Mouse (Mus musculus): ENCODE measurements at regions not wholly inside any gene's neighbourhood (a gene's known extent, or its start where the extent isn't known, plus 50 kb on each side); places are given as distances from the start of the nearest gene placed in this dataset.
"Not testable (repeated sequence)": the region's sequence is repeated elsewhere in the genome, so short reads cannot be mapped to it uniquely, and the experiment has no call there.

DNA sequence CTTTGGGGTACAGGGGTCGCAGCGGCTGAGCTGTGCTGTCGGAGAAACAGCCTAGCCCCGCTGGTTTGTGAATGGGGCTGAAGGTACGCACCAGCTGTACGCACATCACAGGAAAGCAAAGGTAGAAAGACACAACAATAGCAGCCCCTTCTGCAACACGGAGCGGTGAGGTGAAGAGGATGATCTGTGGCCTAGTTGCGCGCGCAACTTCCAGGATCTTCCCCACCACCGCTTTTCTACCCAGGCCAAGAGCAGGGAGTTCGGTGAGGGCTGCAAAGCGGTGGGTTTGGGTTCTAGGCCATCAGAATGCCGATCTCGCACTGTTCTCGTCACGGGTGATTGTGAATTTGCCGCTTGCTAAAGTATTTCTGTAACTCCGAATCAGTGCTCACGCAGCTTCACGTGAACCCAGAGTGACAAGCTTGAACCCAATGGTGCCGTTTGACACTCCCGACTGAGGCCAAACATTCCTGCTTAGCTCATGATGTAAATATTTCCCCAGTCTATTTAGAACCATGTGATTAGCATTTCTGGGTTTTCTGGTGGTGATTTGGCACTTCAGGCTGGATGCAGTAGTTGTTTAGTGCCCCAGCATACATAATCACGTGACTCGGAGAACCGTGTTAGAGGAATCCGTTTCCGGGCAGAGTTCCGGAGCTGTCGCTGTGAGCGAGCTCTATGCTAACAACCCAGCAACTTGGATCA is 54.7 kb downstream of the Cryaa start:
- DNase-seq = no peak

DNA sequence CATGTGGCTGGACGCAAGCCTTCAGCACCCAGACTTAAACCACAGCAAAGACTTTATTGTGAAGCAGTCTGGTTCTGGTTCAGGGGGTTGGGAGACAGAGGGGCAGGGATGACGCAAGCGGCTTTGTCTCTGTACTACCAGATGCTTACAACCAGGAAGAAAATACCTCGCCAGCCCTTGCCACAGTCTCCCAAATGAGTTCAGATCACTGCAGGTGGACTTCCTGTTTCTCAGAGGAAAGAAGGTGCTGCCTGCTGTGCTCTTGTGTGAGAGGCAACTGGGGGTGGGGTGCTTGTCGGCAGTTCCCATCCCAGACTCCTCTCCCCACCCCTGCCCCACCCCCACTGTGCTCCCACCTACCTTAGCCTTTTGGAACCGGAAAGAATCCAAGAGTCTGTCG is 56.9 kb downstream of the Cryaa start:
- no peak for DNase-seq

DNA sequence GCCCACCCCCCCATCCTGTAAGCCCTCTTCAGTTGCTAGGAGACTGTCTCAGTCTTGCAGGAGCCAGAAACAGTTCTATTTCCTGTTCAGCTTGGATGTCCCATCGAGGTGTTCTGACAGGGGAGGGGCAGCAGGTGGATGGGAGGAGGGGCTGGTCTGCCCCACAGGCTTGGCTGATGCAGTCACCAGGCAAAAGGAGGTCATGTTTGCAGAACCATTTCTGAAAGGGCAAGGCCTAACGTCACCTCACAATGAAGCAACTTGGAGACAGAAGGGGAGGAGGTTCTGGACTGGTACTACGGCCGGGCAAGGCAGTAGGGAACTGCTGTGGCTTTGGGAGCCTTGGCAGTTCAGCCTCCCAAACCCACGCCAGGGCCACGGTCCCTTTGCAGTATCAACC is 59.1 kb downstream of the Cryaa start:
- DNase-seq = no peak

DNA sequence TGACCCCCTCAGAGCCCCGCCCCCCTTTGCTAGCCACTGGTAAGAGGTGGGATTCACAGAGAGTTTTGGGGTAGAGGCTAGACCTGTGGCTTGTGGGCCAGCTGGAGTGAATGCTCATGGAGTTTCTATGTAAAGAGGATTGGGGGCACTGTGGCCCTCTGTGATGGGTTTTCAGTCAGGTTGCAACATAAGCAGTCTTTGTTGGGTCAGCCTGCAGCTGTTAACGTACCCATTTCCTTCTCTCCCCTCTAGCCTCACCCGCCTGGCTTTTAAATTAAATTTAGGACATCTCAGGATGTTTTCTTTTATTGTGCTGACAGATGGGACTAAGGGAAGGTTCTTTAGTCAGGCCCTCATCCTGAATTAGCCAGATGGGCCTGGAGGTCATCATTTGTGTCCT is 60.6 kb downstream of the Cryaa start:
- no peak for DNase-seq

DNA sequence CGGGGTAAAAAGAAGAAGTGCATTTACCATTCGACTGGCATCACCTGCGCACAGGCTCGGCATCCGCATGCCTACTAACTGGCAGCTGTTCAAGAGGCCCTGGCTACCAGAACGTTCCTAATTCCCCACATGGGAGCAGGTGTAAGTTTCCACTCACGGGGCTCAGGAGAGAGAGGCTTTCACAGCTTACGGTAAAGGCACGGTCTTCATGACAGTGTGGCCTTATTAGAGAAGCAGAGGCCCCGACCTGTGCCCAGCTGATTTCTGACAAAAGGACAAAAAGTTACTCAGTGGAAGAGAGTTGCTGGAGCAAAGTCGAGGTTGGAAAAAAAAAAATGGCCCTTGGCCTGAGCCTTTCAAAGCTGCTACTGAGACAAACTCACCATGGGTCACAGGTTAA is 62.0 kb downstream of the Cryaa start:
- DNase-seq = no peak

DNA sequence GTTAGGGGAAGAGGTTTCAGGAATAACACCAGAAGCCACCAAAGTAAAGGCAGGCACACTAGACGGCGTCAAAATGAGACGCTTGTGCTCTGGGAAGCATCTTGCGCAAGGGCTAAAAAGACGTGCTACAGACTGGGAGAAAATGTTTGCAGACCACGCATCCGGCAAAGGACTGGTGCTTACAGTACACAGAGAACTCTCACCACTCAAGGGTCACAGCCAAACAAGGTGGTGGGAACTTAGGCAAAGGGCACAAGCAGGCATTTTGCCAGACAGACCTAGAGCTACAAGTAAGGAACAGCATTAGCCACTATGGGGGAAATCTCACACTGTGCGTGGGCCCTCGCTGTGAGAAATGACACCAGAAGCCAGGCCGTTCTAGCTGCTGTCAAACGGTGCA is 62.5 kb downstream of the Cryaa start:
- DNase-seq = no peak

DNA sequence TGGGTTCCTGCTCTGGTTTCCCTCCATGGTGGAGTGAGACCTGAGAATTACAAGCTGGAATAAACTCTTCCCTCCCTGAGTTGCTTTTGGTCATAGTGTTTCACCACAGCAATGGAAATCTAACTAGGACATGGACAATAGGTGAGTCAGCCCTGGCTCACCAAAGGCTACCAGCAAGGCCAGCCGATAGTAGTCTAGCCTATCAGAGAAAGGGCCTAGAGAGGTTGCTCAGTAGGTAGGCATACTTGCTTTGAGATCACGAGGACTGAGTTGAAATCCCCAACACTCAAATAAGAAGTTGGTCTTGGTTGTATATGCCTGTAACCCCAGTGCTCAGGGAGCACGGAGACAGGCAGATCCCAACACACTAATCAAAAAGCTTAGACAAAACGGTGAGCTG is 66.0 kb downstream of the Cryaa start:
- no peak for DNase-seq

DNA sequence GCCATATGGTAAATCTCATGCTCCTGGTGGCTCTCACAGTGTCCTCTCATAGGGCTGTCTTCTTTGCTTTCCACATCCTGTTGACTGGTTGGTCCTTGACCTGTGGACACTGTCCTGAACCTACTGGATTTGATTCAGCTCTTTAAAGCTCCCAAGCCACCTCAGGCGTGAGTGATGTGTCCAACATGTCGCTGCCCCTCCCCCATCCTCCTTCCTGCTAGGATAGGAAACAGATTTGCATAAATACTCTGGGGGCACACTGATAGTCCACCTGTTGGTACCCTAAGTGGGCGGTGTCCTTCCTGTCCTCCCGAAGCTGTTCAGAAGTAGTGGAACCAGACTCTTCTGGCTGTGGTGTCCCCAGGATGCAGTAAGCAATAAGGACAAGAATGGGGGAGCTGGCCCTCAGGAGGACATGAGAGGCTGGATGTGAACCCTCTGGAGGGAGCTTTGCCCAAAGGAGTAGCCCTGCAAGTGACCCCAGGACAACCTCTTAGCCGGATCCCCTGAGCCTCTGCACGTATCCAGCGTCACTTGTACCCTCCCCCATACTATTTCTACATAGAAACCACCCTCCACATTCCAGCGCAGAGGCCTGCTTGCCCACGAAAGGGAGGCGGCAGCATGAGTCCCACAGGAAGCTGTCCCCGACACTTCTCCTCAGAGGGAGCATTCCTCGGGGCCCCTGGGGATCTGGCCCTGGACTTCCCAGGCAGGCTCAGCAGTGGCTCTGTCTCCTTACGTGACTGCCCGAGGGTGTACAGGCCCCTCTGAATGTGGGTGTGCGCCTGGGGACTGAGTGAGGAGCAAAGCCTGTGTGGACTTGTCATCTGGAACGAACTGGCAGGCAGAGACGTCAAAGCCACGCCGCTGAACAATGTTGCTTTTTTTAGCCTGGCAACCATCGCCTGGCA is 68.8 kb downstream of the Cryaa start:
- DNase-seq = no peak

DNA sequence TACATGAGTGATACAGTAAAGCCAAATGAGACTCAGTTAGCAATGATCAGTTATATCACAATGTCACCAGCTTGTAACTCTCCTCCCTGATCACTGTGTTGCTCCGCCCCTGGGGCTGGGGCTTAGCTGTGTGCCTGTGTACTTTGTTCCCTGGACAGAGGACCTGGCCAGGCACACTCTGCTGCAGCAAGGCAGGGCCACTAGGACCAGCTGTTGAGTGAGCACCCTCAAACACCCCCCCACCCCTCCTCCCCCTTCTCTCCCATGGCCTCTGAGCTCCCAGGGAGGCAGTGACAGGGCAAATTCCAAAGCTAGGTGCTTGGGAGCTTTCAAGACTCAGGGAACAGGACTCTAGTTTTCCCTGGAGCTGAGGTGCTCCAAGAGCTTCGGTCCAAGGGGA is 70.0 kb downstream of the Cryaa start:
- no peak for DNase-seq

DNA sequence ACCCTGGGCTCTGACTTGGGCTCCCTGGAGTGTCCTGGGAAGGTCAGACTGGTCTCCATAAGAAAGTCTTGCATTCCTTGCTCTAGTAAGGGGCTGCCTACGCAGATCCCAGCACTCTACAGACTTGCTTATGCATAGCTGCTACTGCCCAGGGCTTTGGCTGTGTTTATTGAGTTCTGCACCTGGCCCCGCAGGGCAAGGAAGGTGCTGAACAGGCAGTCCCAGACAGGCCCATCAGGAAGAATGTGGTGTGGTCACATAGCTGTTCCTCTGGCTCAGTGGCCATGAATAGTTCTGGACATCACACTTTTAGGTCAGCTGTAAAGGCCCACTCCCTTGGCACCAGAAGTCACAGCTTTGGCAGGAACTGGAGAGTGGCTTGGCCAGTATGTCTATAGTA is 70.6 kb downstream of the Cryaa start:
- DNase-seq = no peak

DNA sequence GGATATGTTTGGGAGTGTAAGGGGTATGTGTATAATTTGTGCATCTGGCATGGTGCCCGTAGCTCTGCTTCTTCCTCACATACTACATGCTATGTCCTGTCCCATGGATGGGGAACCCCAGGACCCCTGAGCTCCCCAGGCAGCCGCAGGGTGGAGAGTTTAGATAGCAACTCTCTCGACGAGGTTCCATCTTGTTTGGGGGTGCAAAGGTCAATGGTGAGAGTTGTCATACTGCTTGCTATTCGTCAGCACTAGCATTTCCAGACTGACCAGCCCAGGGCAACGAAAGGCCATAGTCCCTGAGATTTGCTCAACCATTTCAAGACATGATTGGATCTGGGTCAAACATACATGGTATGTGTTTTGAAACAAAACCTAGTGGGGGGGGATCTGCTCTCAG is 71.4 kb downstream of the Cryaa start:
- DNase-seq = no peak

DNA sequence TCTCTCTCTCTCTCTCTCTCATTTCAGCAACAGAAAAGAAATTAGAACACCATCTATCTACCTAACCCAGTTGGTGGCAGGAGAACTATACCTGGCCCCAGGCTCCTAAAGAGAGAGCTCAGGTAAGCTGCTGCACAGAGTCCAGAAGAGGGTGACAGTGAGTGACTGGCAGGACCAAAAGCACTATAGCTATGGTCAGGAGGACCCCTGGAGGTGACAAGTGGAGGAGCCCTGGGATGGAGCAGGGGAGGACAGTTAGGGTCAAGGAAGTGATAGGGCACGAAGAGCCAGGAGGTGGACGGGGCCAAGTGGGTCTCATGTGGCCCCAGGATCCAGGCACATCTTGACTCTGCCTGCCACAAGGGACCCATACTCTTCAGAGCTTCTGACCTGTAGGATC is 73.7 kb downstream of the Cryaa start:
- no peak for DNase-seq

DNA sequence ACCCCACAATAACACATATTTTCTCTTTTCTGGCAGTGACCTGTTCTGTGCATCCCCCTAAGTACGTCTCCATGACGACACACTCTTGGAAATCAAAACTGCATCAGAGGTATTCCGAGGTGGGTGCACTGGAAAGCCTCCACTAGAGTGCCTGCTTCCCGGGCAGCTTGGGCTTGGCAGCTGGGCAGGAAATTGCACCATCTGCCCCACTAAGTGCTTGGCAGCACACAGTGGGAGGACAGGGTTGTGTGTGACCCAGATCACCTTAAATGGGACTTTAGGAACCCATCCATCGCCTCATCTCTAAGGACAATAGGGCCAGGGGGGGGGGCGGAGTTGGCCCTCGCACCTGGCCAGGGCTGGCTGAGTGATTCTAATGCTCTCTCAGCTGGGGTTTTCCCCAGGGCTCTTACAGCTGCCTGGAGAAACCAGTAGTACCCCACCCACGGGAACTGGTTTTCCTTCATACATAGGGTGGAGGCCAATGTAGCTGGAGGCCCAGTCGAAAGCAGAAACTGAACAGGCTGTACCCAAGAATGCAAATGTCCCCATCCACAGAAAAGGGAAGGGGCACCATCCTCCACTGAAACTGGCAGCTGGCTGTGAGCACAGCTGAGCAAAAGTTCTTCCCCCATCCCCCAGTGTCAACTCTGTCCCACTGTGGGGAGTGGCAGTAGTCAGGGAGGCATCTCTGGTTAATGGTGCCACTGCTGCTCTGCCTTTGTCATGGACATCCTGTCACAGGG is 75.7 kb downstream of the Cryaa start:
- DNase-seq = no peak

DNA sequence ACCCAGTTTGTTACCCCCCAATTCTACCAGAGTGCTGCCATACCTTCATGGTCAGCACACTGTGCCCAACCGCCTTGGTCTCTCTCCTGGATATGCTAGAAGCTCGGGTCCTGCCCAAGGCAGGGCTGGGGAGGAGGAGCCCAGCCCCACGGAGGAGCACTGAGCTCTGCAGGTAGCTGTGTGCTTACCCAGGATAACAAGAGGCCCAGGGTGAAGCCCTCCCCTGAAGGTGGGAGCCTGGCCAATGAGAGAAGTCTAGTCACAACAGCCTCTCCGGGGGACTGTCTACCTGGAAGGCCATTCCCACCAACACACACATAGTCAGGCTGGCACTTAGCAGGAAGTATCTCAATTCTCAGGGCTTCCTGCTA is 76.2 kb downstream of the Cryaa start:
- DNase-seq = no peak

DNA sequence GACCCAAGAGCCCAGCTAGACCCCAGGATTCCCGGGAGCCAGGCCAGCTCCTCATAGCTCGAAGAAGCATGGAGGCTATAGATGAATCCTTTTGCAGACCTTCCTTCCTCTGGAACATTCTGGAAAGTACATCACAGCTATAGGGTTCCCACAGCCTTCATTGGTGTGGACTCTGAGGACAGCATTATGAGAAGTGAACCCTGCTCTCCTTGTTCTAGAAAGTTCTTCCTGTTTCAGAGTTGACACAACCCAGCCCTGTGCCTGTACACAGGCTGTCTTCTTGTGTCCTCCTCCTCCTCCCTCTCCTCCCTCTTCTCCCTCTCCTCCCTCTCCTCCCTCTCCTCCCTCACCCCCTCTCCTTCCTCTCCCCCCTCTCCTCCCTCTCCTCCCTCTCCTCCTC is 82.9 kb downstream of the Cryaa start:
- DNase-seq = no peak

DNA sequence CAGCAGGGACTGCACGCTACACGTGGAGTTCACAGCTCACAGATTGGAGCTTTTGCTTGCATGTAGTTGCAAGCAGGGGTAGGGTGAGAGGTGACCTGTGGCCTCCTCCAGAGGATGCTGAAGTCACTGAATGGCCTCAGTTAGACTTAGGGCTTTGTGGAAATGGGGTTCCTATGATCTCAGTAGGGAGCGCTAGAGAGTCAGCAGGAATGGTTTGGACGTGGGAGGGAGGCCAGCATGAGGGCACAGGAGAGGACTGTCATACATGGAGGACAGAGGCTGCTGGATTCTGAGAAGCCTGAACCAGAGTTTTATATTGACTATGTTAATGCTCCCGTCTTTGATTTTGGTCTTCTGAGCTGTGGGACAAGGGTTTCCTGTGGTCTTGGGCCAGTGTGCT is 85.5 kb downstream of the Cryaa start:
- no peak for DNase-seq

DNA sequence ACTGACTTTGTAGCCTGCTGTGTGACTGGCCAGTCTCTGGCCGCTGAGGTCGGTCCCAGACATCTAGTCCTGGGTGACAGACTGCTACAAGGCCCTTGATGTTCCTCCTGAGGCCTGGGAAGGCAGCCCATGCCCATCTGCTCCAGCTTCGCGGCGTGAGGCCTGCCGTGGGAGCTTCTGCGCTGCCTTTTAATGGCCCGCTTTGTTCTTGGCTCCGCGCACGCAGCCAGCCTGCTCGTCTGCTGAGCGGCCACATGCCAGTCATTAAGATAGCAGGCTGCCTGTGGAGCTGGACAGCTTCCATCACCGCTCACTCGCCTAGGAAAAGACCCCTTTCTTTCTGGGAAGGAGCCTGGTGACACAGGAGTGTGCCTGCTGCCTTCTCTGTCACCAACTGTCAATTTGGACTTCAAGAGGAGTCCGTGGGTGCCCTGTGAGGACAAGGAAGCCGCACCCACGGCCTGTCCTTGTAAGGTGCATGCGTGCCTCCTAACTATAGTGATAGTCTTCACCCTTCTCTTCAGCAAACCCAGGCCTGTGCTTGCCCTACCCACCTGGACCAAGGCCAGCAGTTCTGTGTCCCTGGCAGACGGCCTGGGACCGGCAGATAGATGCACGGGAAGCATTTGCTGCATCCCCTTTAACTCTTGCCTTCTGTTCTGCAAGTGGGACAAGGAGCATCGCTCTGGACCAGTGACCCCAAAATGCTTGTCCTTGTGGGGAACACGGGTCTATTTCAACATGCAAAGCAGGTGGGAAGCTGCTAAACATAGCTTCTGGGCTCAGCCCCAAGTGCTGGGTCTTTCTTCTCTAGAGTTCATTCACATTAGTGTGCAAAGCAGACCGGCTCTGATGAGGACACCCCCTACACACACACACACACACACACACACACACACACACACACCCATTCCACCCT is 88.6 kb downstream of the Sik1 start:
- peak; percentile 89 to 91 for DNase-seq

DNA sequence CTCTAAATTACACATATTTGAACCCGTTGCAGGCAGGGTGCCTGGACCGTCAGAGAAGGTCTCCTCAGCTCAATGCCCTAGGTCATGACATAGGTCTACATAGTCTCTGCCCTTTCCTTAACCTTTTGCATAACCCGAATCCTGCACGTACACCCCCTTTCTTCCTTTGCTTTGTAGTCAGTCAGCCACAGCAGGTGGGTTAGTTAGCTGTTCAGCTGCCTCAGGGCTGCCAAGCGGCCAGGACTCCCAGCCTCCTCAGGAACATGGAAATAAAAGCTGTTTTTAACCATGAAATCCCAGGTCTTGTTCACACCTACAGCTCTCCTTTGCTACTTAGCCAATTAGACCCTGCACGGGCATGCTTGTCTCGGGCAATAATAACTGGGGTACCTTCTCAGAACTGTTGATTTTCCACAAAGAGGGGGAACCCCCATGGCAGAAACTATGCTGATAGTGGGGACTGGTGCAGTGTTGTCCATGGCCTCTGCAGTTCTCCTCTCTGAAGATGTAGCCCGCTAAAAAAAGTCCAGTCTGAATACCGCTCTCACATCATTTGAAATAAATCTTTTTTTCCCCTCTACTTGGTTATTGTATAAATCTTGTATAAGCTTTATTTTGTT is 83.3 kb downstream of the Sik1 start:
- DNase-seq = no peak

DNA sequence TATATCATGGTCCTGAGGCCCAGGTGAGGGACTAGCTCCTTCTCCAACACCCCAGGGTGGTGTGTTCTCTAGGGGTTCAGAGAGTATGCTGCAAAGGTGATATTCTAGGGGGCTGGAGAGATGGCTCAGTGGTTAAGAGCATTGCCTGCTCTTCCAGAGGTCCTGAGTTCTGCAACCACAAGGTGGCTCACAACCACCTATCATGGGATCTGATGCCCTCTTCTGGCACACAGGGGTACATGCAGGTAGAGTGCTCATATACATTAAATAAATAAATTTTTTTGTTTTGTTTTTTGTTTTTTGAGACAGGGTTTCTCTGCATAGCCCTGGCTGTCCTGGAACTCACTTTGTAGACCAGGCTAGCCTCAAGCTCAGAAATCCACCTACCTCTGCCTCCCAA is 81.7 kb downstream of the Sik1 start:
- not testable (repeated sequence) for DNase-seq

DNA sequence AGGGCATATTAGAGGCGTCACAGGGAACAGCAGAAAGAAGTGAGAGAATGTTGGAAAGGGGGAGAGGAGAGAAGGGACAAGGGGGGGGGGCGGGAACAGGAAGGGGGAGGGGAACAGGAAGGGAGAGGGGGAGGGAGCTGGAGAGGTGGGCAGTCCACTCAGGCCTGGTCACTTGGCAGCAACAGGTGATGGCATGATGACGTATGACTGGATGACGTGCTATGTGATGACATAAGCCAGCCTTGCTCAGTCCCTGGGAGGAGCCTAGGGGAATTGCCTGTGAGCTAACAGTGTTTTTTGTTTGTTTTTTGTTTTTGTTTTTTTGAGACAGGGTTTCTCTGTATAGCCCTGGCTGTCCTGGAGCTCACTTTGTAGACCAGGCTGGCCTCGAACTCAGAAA is 80.6 kb downstream of the Sik1 start:
- no peak for DNase-seq

DNA sequence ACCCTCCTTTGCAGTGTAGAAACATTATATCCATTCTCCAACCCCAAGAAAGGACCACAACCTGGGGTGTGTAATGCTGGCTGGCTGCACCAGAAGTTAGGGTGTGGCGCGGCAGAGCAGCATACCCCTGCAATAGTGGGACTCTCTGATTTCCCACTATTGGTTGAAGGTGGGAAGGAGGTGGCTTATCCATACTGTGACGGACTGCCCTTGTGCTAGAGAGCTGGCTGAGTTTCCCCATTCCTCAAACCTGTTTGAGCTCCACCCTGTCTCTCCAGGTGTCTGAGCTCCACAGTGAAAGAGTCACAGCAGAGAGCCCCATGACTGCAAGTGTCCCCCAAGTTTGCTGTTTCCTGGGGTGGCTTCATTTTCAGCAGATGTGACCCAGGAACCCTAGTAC is 79.6 kb downstream of the Sik1 start:
- DNase-seq = no peak

DNA sequence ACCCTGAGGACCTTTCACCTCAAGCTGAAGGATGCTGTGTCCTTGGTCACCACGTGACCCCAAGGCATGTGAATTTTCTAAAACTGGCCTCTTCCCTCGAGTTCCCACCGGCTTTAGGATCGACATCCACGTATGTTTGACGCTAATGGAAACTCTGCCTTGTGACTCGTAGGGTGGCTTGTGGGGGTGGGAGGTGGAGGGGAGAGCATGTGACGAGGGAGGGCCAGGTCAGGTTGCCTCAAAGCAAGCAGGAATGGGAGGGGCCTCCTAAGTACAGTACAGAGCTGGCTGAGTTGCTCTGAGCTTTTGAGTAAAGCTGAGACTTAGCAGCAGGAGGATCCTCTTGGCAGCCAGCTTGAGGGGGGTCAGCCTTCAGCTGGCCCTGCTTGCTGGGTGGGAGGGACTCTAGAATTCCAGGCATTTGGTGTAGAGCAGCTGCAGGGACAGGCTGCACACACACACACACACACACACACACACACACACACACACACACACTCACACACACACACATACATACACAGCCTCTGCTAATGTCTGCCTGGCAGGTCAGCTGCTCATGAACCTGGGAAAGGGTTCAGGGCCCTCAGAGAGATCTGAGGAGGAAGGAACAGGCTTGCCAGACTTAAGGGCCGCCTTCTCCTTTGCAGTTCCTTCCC is 78.5 kb downstream of the Sik1 start:
- DNase-seq = no peak

Measured in cerebellum, postnatal 25 days (tissue).